Mouse (Mus musculus): Measurements from ENCODE around the gene Lsm11. TPM values are rescaled to one million over a fixed set of nuclear protein-coding genes. Genes with fewer than 3 reads are reported as not detected.

Gene Lsm11
- polyA plus RNA-seq, 1 experiment from 2014 or later, result 8.7 TPM

DNA sequence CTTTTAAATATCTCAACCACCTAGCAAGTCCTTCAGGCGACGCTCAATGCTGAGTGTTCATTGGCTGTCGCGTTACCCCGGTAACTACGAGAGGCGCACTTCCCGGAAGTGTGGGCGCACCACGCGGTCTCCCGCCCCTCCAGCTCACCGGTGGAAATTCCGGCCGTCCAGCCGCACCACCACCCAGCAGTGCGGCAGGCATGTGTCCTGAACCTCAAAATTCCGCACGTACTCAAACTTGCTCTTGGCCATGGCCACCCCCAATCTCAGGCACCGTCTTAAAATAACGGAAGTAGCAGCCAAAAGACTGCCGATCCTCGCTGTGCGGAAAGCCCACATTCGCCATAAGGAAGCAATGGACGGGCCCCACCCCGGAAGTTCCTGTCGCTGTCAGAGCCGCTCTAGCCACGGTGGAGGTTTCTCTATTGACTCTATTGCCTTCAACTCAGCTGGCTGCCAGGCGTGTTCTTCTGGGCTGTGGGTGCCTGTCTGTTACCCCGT lies 10.4 kb upstream of the Lsm11 start, which contains the start of gene Thg1l:
Thg1l (minus strand) TSS at position 368 of the 501 bp plus-strand sequence.
- peaks cover 9% of the 10 kb centered on the region; the same call in 1 of the 2 replicates for H3K4me1 ChIP-seq
- H3K4me3 ChIP-seq, result peak within 1 kb of the TSS; percentile 66
- peaks cover 10% of the 10 kb centered on the region for H3K36me3 ChIP-seq (ENCODE audit: poor library complexity, severe bottlenecking)
- H3K9ac ChIP-seq, result peak within 1 kb of the TSS; percentile 59
- H3K4me2 ChIP-seq, result peak within 1 kb of the TSS; percentile 59
- under 1% methylated on average over 32 of the region's 32 CpGs for WGBS
- no peak within 1 kb of the TSS for H3K27ac ChIP-seq
- no peaks in the 10 kb centered on the region for H3K27me3 ChIP-seq
- ATAC-seq, result peak; percentile 99
- H3K9me3 ChIP-seq (replicated peaks), result no peaks in the 10 kb centered on the region

- Histone ChIP-seq H3K27me3 (no peaks in the 10 kb centered on the region), H3K4me3 (no peak overlapping the region), H3K9me3 (replicated peaks) (no peaks in the 10 kb centered on the region), H3K4me1 (peaks cover 16% of the 10 kb centered on the region), H3K4me2 (no peak overlapping the region), H3K9ac (no peak overlapping the region), H3K27ac (no peak overlapping the region), H3K36me3 (ENCODE audit: poor library complexity, severe bottlenecking) (peaks cover 22% of the 10 kb centered on the region)
- WGBS, result 89% methylated on average over 2 of the region's 2 CpGs
- no peak for ATAC-seq
Measured at GRCm38 (mm10) chr11:45947491-45947890, 2.8 kb upstream of the Lsm11 start.

DNA sequence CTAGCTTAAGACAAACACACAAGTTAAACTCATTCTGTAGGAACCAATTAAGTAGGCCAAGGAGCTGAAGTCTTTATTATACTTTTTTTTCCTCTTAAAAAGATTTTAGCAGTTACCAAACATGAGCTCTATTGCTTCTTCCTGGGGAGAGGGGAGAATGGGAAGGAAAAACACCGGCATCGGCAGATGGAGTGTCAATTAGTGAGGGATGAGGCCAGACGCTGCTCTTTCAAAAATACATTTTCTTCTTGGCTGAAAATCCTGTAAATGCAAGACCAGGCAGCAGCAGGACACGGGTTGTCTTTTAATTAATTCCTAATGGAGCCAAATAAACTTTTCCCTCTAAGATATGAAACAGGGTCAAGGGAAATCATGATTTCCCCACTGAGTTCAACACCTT lies 2.1 kb upstream of the Lsm11 start:
- Histone ChIP-seq H3K4me1 (peaks cover 16% of the 10 kb centered on the region), H3K4me2 (no peak overlapping the region), H3K36me3 (ENCODE audit: poor library complexity, severe bottlenecking) (peaks cover 22% of the 10 kb centered on the region), H3K9me3 (replicated peaks) (no peaks in the 10 kb centered on the region), H3K27ac (no peak overlapping the region), H3K4me3 (no peak overlapping the region), H3K9ac (no peak overlapping the region), H3K27me3 (no peaks in the 10 kb centered on the region)
- no peak for ATAC-seq
- 84% methylated on average over 4 of the region's 4 CpGs for WGBS

- Histone ChIP-seq H3K4me2 (peak overlapping the region; percentile 87), H3K27ac (peak overlapping the region; percentile 59), H3K36me3 (ENCODE audit: poor library complexity, severe bottlenecking) (peaks cover 9% of the 10 kb centered on the region; the same call in 1 of the 2 replicates), H3K9ac (peak overlapping the region; percentile 88), H3K4me3 (peak overlapping the region; percentile 85), H3K9me3 (replicated peaks) (no peaks in the 10 kb centered on the region), H3K27me3 (no peaks in the 10 kb centered on the region), H3K4me1 (peaks cover 16% of the 10 kb centered on the region)
- WGBS, result under 1% methylated on average over 49 of the region's 49 CpGs
- peak; percentile 59 for ATAC-seq
Measured at GRCm38 (mm10) chr11:45943891-45944642, 668 bp downstream of the Lsm11 start.

DNA sequence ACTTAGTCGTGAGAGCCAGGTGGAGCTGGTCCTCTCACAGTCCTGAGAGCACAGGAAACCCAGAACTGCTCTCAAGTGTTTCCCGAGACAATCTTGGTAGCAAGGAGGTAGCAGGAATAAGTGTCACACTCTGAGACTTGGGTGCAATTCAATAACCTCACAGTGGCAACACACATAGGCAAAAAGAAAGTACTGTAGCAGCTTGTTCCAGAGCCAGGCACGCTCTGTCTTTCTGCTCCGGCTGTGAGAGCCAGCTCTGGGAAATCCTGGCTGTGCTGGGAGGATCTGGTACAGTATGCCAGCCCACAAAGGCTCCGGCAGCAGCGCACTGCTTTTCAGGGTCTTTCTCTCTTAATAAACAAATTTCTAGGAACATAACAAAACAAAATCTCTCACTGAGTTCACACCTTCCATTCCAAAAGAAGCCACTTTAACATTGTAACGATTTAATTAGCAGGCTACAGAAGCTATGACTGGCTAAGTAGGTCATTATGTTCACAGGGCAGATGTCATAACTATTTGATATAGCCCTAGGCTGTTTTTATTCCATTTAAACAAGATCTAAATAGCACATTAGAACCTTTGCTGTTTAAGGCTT lies 1.5 kb downstream of the Lsm11 start:
- peak overlapping the region; percentile 85 for H3K4me3 ChIP-seq
- H3K27ac ChIP-seq, result peak overlapping the region; percentile 8; the same call in 1 of the 2 replicates
- peak overlapping the region; percentile 87 for H3K4me2 ChIP-seq
- H3K4me1 ChIP-seq, result peaks cover 16% of the 10 kb centered on the region
- H3K9me3 ChIP-seq (replicated peaks), result no peaks in the 10 kb centered on the region
- ATAC-seq, result peak; percentile 36; the same call in 1 of the 2 replicates
- H3K9ac ChIP-seq, result peak overlapping the region; percentile 88
- WGBS, result 41% methylated on average over 7 of the region's 7 CpGs
- no peaks in the 10 kb centered on the region for H3K27me3 ChIP-seq
- peaks cover 9% of the 10 kb centered on the region; the same call in 1 of the 2 replicates for H3K36me3 ChIP-seq (ENCODE audit: poor library complexity, severe bottlenecking)

- WGBS, result 87% methylated on average over 7 of the region's 7 CpGs
- Histone ChIP-seq H3K27me3 (no peaks in the 10 kb centered on the region), H3K9ac (no peak overlapping the region), H3K36me3 (ENCODE audit: poor library complexity, severe bottlenecking) (peaks cover 8% of the 10 kb centered on the region), H3K4me1 (peaks cover 16% of the 10 kb centered on the region), H3K4me2 (peak overlapping the region; percentile 87; the same call in 1 of the 2 replicates), H3K27ac (no peak overlapping the region), H3K9me3 (replicated peaks) (no peaks in the 10 kb centered on the region), H3K4me3 (no peak overlapping the region)
- no peak for ATAC-seq
Measured at GRCm38 (mm10) chr11:45942281-45942680, 2.5 kb downstream of the Lsm11 start.

DNA sequence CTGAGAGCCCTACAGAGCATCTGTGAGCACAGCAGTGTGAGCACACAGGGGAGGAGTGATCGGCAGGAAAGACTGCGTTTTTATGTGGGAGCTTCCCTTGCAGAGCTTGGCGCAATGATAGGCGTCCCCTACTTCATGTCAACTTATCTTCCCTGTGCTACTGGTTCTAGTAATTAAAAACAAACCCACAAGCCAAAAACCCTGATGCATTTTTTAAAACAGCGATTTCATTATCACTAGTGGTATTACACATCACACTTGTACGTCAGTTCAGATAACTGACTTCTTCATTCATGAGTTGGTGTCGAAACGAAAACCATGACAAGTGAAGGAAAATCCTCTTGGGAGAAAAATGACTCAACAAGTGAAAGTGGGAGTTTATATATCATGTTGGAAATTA lies 5.8 kb downstream of the Lsm11 start:
- WGBS, result 94% methylated on average over 8 of the region's 8 CpGs
- Histone ChIP-seq H3K4me3 (no peak overlapping the region), H3K36me3 (ENCODE audit: poor library complexity, severe bottlenecking) (peaks cover 33% of the 10 kb centered on the region), H3K9ac (no peak overlapping the region), H3K27me3 (no peaks in the 10 kb centered on the region), H3K27ac (no peak overlapping the region), H3K4me2 (no peak overlapping the region), H3K9me3 (replicated peaks) (no peaks in the 10 kb centered on the region), H3K4me1 (peaks cover 14% of the 10 kb centered on the region)
- ATAC-seq, result no peak

GRCm38 (mm10) chr11:45937478-45937877 lies 7.3 kb downstream of the Lsm11 start:
- H3K4me1 ChIP-seq, result no peaks in the 10 kb centered on the region
- WGBS, result 95% methylated on average over 8 of the region's 8 CpGs
- H3K27me3 ChIP-seq, result no peaks in the 10 kb centered on the region
- H3K9ac ChIP-seq, result no peak overlapping the region
- no peak for ATAC-seq
- H3K27ac ChIP-seq, result no peak overlapping the region
- no peaks in the 10 kb centered on the region for H3K9me3 ChIP-seq (replicated peaks)
- no peak overlapping the region for H3K4me3 ChIP-seq
- H3K4me2 ChIP-seq, result no peak overlapping the region
- H3K36me3 ChIP-seq (ENCODE audit: poor library complexity, severe bottlenecking), result peaks cover 46% of the 10 kb centered on the region

GRCm38 (mm10) chr11:45932771-45933170 lies 12.0 kb downstream of the Lsm11 start:
- Histone ChIP-seq H3K9me3 (replicated peaks) (no peaks in the 10 kb centered on the region), H3K27me3 (no peaks in the 10 kb centered on the region), H3K4me3 (no peak overlapping the region), H3K4me1 (no peaks in the 10 kb centered on the region), H3K4me2 (no peak overlapping the region), H3K27ac (no peak overlapping the region), H3K9ac (no peak overlapping the region), H3K36me3 (ENCODE audit: poor library complexity, severe bottlenecking) (peaks cover 58% of the 10 kb centered on the region)
- ATAC-seq, result no peak
- WGBS, result 89% methylated on average over 10 of the region's 10 CpGs

GRCm38 (mm10) chr11:45929541-45929940 lies 15.2 kb downstream of the Lsm11 start:
- 0 out of 2 replicates have a peak, but pooled peaks cover 7% of the 10 kb centered on the region for H3K4me1 ChIP-seq
- no peak for ATAC-seq
- H3K9ac ChIP-seq, result no peak overlapping the region
- WGBS, result 88% methylated on average over 10 of the region's 10 CpGs
- peaks cover 37% of the 10 kb centered on the region for H3K36me3 ChIP-seq (ENCODE audit: poor library complexity, severe bottlenecking)
- H3K9me3 ChIP-seq (replicated peaks), result no peaks in the 10 kb centered on the region
- no peaks in the 10 kb centered on the region for H3K27me3 ChIP-seq
- H3K4me3 ChIP-seq, result no peak overlapping the region
- no peak overlapping the region for H3K4me2 ChIP-seq
- H3K27ac ChIP-seq, result no peak overlapping the region

DNA sequence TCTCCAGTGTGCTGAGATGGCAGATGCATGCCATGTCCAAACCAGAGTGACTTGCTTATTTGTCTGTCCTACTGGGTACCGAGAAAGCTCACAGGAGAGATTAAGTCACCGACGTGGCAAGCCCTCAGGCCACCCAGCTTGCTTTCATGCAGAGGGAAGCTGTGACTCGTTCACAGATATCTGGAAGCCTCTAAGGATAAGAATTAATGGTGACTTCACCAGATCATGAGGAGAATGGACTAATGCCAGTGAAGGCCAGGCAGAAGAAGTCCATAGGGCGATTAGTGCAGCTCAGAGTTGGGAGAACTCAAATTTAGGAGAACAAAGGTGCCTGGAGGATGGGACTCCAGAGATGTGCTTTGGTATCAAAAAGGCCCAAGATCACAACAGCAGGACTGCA lies 17.3 kb downstream of the Lsm11 start:
- no peak overlapping the region for H3K9ac ChIP-seq
- no peak overlapping the region for H3K4me2 ChIP-seq
- no peak overlapping the region for H3K4me3 ChIP-seq
- H3K27ac ChIP-seq, result no peak overlapping the region
- no peak for ATAC-seq
- no peaks in the 10 kb centered on the region for H3K27me3 ChIP-seq
- no peaks in the 10 kb centered on the region for H3K9me3 ChIP-seq (replicated peaks)
- peaks cover 17% of the 10 kb centered on the region; the same call in 1 of the 2 replicates for H3K36me3 ChIP-seq (ENCODE audit: poor library complexity, severe bottlenecking)
- H3K4me1 ChIP-seq, result 0 out of 2 replicates have a peak, but pooled peaks cover 7% of the 10 kb centered on the region
- WGBS, result 63% methylated on average over 5 of the region's 5 CpGs

GRCm38 (mm10) chr11:45926640-45927082 lies 18.1 kb downstream of the Lsm11 start:
- no peak overlapping the region for H3K27ac ChIP-seq
- under 1% methylated on average over 9 of the region's 9 CpGs for WGBS
- no peaks in the 10 kb centered on the region for H3K9me3 ChIP-seq (replicated peaks)
- H3K4me3 ChIP-seq, result peak overlapping the region; percentile 39
- peak overlapping the region; percentile 59 for H3K4me2 ChIP-seq
- peaks cover 12% of the 10 kb centered on the region; the same call in 1 of the 2 replicates for H3K36me3 ChIP-seq (ENCODE audit: poor library complexity, severe bottlenecking)
- peak overlapping the region; percentile 48 for H3K9ac ChIP-seq
- ATAC-seq, result peak; percentile 91
- H3K4me1 ChIP-seq, result peaks cover 8% of the 10 kb centered on the region
- H3K27me3 ChIP-seq, result no peaks in the 10 kb centered on the region

All from forebrain, embryonic 13.5 days (tissue).